Mouse (Mus musculus): ENCODE measurements at regions not wholly inside any gene's neighbourhood (a gene's known extent, or its start where the extent isn't known, plus 50 kb on each side); places are given as distances from the start of the nearest gene placed in this dataset.
A peak's percentile ranks its signal among the peaks of the same experiment; 100 is the strongest.

GRCm38 (mm10) chr13:71166226-71166625, 324.6 kb upstream of the Adamts16 start:
- Histone ChIP-seq H3K27me3 (peaks cover 35% of the 10 kb centered on the region), H3K9me3 (no peaks in the 10 kb centered on the region), H3K27ac (no peak overlapping the region), H3K4me3 (replicated peaks) (no peak overlapping the region), H3K4me2 (no peak overlapping the region), H3K4me1 (peaks cover 24% of the 10 kb centered on the region), H3K36me3 (replicated peaks) (no peaks in the 10 kb centered on the region), H3K9ac (no peak overlapping the region)
- WGBS = 21% methylated on average over 3 of the region's 3 CpGs
- 0 out of 2 replicates have a peak, but pooled peaks have one; percentile 18 for ATAC-seq (ENCODE audit: low FRiP score)

DNA sequence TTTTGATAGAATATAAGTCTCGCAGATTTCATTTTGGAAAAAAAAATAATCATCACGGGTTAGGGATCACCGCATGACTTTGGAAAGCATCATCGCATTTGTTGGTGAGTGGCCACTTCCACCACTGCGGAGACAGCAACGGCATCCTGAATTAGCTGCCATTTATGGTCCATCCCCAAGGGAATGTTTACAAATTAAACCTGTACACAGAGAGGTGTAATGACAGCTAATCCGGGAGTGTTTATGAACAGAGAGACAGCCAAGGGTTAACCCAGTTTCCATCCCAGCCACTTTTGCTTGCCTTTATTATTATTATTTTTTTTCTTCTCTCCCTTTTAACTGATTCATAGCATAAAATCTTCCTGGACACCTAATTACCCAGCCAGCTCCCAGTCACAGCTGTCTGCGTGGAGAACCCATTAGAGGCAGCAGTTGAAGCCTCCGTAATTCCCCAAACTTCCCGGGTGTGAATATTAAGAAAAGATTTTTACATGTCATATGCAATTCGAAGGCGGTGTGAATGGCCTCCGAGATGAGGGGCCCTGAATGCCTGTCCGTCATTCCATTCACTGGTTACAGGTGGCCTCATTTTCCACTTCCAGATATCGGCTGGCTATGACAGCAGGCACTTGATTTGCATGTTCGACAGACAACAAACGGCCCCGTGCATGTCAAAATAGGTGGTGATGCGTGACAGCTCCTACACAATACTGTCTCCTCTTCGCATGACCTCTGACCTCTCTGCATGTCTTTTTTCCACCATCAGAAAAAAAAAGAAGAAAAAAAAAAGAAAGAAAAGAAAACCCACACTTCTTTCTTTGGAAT, 323.7 kb upstream of the Adamts16 start:
- Histone ChIP-seq H3K4me1 (peaks cover 24% of the 10 kb centered on the region), H3K4me3 (replicated peaks) (no peak overlapping the region), H3K9me3 (no peaks in the 10 kb centered on the region), H3K27ac (no peak overlapping the region), H3K27me3 (peaks cover 42% of the 10 kb centered on the region), H3K9ac (no peak overlapping the region), H3K36me3 (replicated peaks) (no peaks in the 10 kb centered on the region), H3K4me2 (no peak overlapping the region)
- WGBS = 42% methylated on average over 20 of the region's 20 CpGs
- ATAC-seq (ENCODE audit: low FRiP score) = peak; percentile 82

DNA sequence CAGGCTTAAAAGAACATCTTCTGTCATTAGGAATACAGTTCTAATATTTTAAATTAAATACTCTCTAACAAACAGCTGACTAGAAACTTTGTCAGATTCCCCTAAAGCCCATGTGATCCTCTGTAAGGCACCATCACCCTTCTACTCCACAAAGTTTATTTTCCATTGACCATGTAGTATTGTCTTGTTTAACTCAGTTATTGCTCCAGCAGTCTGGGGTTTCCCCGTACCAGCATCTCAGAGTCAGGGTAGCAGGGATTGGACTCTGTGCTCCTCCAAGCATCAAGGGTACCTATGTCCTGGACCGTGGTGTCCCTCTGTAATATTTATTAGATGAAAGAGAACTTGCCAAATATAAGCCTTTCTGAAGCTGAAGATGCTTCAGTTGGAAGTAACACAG, 322.4 kb upstream of the Adamts16 start:
- Histone ChIP-seq H3K4me1 (peaks cover 29% of the 10 kb centered on the region), H3K27ac (no peak overlapping the region)

GRCm38 (mm10) chr13:71162952-71163351, 321.3 kb upstream of the Adamts16 start:
- H3K4me1 ChIP-seq = peaks cover 39% of the 10 kb centered on the region
- H3K9ac ChIP-seq = no peak overlapping the region
- ATAC-seq (ENCODE audit: low FRiP score) = no peak
- no peak overlapping the region for H3K27ac ChIP-seq
- no peak overlapping the region for H3K4me3 ChIP-seq (replicated peaks)
- WGBS = 66% methylated on average over 2 of the region's 2 CpGs
- H3K36me3 ChIP-seq (replicated peaks) = no peaks in the 10 kb centered on the region
- H3K4me2 ChIP-seq = no peak overlapping the region
- H3K9me3 ChIP-seq = no peaks in the 10 kb centered on the region
- H3K27me3 ChIP-seq = peaks cover 49% of the 10 kb centered on the region

More for the DNA sequence above, 322.4 kb upstream of the Adamts16 start:
- Histone ChIP-seq H3K9me3 (no peaks in the 10 kb centered on the region), H3K4me2 (no peak overlapping the region), H3K36me3 (replicated peaks) (no peaks in the 10 kb centered on the region), H3K9ac (no peak overlapping the region), H3K4me3 (replicated peaks) (no peak overlapping the region), H3K27me3 (peaks cover 49% of the 10 kb centered on the region)
- ATAC-seq (ENCODE audit: low FRiP score) = no peak
- 91% methylated on average over 2 of the region's 2 CpGs for WGBS

- no peak overlapping the region; the same call in 1 of the 2 replicates for H3K4me3 ChIP-seq (replicated peaks)
- no peaks in the 10 kb centered on the region for H3K36me3 ChIP-seq (replicated peaks)
- peaks cover 33% of the 10 kb centered on the region for H3K4me1 ChIP-seq
- ATAC-seq (ENCODE audit: low FRiP score) = peak; percentile 84
- peak overlapping the region; percentile 40 for H3K4me2 ChIP-seq
- H3K27ac ChIP-seq = no peak overlapping the region
- H3K9me3 ChIP-seq = no peaks in the 10 kb centered on the region
- H3K9ac ChIP-seq = peak overlapping the region; percentile 22; the same call in 1 of the 2 replicates
- WGBS = 9% methylated on average over 13 of the region's 13 CpGs
- peaks cover 75% of the 10 kb centered on the region for H3K27me3 ChIP-seq
Measured at GRCm38 (mm10) chr13:71158300-71158860, 316.8 kb upstream of the Adamts16 start.

DNA sequence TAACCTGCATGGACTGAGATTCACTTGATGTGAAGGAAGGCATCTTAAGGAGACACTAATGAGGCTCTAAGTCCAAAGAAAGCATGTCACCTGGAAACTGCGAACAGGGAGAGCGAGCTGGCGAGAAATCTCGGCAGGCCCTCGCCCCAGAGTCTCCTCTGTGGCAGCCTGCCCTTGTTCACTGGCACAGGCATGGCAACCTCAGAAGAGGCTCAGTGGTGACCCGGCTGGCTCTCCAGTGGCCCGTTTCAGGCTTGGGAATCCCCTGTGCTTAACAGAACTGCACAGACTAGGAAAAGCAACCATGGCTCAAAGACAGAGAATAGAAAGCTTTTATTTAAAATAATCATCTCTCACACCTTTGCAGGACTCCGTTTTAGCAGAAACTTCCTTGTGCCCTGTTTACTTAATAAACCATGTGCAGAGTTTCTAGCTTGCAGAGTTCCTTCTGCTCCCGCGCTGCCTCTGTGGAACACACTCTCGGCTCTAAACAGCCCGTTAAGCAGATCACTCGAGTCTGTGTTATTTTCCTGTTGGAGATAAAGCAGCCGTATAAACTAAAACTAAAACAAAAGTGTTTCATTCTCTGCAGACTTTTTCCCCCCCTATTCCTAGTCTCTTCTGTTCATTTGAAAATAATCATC, 316.2 kb upstream of the Adamts16 start:
- H3K4me3 ChIP-seq (replicated peaks) = no peak overlapping the region
- H3K9ac ChIP-seq = peak overlapping the region; percentile 22; the same call in 1 of the 2 replicates
- peak overlapping the region; percentile 40 for H3K4me2 ChIP-seq
- H3K9me3 ChIP-seq = no peaks in the 10 kb centered on the region
- 29% methylated on average over 14 of the region's 14 CpGs for WGBS
- H3K27me3 ChIP-seq = peaks cover 71% of the 10 kb centered on the region
- ATAC-seq (ENCODE audit: low FRiP score) = 0 out of 2 replicates have a peak, but pooled peaks have one; percentile 10
- H3K27ac ChIP-seq = no peak overlapping the region
- no peaks in the 10 kb centered on the region for H3K36me3 ChIP-seq (replicated peaks)
- peaks cover 32% of the 10 kb centered on the region for H3K4me1 ChIP-seq

- no peaks in the 10 kb centered on the region for H3K36me3 ChIP-seq (replicated peaks)
- no peak overlapping the region for H3K27ac ChIP-seq
- no peak overlapping the region for H3K9ac ChIP-seq
- H3K4me3 ChIP-seq (replicated peaks) = no peak overlapping the region
- H3K4me2 ChIP-seq = no peak overlapping the region
- no peaks in the 10 kb centered on the region for H3K9me3 ChIP-seq
- ATAC-seq (ENCODE audit: low FRiP score) = no peak
- H3K27me3 ChIP-seq = peaks cover 79% of the 10 kb centered on the region
- peaks cover 23% of the 10 kb centered on the region for H3K4me1 ChIP-seq
- 63% methylated on average over 1 of the region's 1 CpGs for WGBS
Measured at GRCm38 (mm10) chr13:71150092-71150491, 308.5 kb upstream of the Adamts16 start.

GRCm38 (mm10) chr13:71149303-71149696, 307.7 kb upstream of the Adamts16 start:
- ATAC-seq (ENCODE audit: low FRiP score) = peak; percentile 47; the same call in 1 of the 2 replicates
- H3K9me3 ChIP-seq = no peaks in the 10 kb centered on the region
- H3K4me2 ChIP-seq = no peak overlapping the region
- 16% methylated on average over 5 of the region's 5 CpGs for WGBS
- no peak overlapping the region for H3K9ac ChIP-seq
- H3K4me3 ChIP-seq (replicated peaks) = no peak overlapping the region
- H3K36me3 ChIP-seq (replicated peaks) = no peaks in the 10 kb centered on the region
- H3K4me1 ChIP-seq = peaks cover 17% of the 10 kb centered on the region
- H3K27ac ChIP-seq = 0 out of 2 replicates have a peak overlapping the region, but pooled peaks have one; percentile 42
- peaks cover 79% of the 10 kb centered on the region for H3K27me3 ChIP-seq

DNA sequence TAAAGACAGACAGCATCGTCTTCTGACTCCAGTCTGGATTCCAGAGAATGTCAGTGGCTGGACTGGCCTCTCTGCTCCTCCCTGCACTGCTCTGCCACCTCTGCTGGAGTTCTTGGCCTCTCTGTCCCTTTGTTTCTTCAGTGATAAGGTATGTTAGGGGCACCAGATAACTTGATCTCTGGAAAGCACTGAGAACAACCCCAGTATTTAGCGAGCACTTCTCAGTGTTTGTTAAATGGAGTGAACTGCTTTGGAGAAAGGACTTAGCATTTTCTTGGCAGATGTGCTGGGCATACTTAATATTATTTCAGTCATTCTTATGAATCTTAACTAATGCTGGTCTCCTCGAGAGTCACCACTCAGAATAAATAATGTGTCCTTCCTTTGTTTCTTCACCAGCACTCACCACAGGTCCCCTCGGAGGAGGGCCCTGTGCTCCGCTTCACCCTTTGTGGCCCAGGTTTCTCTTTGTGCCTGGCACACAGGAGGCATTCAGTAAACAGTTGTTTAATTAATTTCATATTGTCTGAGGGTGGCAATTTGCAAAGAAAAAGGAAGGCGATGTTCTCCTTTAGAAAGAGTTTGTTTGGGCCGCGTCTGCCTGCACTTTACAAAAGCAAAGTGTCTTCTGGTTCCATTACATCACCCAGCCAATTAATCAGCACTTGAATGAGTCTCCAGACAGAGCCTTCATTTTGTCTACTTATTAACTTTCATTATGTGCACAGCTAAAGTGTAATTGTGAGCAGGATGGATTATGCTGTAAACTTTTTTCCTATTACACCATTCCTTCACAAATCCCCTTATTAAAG, 307.1 kb upstream of the Adamts16 start:
- Histone ChIP-seq H3K4me2 (peak overlapping the region; percentile 31; the same call in 1 of the 2 replicates), H3K9ac (no peak overlapping the region), H3K4me1 (peaks cover 17% of the 10 kb centered on the region), H3K36me3 (replicated peaks) (no peaks in the 10 kb centered on the region), H3K4me3 (replicated peaks) (no peak overlapping the region), H3K27ac (no peak overlapping the region), H3K9me3 (no peaks in the 10 kb centered on the region), H3K27me3 (peaks cover 77% of the 10 kb centered on the region)
- WGBS = 3% methylated on average over 8 of the region's 8 CpGs
- ATAC-seq (ENCODE audit: low FRiP score) = peak; percentile 85

GRCm38 (mm10) chr13:71146859-71147443, 305.3 kb upstream of the Adamts16 start:
- 81% methylated on average over 3 of the region's 3 CpGs for WGBS
- no peaks in the 10 kb centered on the region for H3K36me3 ChIP-seq (replicated peaks)
- peaks cover 73% of the 10 kb centered on the region for H3K27me3 ChIP-seq
- H3K4me3 ChIP-seq (replicated peaks) = no peak overlapping the region
- ATAC-seq (ENCODE audit: low FRiP score) = no peak
- H3K9ac ChIP-seq = no peak overlapping the region
- H3K4me2 ChIP-seq = no peak overlapping the region
- H3K27ac ChIP-seq = no peak overlapping the region
- H3K4me1 ChIP-seq = peaks cover 17% of the 10 kb centered on the region
- no peaks in the 10 kb centered on the region for H3K9me3 ChIP-seq

DNA sequence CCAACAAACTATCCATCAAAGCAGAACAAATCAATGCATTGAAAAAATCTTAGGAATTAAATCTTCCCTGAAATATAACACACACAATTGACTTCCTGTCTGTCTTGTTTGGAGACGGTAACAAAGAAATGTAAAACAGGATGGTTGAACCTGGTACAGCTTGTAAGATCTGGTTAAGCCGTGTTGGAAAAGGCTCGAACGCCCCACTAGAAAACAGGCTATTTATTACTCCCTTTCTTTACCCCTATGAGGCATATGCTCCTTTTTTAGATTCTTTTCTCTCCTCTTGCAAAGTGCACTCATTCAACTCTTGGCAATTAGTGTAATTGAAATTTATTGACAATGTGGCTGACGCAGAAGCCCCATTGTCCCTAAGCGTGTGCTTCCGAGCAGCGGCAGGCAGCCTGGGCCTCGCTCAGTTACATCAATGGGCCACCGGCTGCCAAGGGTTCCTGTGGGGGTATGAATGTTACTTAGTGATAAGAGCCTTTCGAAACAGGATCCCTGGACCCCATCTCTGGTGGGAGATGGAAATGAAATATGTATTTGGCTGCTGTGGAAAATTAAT, 297.2 kb upstream of the Adamts16 start:
- no peaks in the 10 kb centered on the region for H3K36me3 ChIP-seq (replicated peaks)
- H3K27me3 ChIP-seq = peaks cover 63% of the 10 kb centered on the region
- peaks cover 21% of the 10 kb centered on the region for H3K4me1 ChIP-seq
- no peak overlapping the region for H3K4me3 ChIP-seq (replicated peaks)
- peak; percentile 83; the same call in 1 of the 2 replicates for ATAC-seq (ENCODE audit: low FRiP score)
- WGBS = 16% methylated on average over 11 of the region's 11 CpGs
- no peak overlapping the region for H3K4me2 ChIP-seq
- H3K9me3 ChIP-seq = no peaks in the 10 kb centered on the region
- no peak overlapping the region for H3K9ac ChIP-seq
- no peak overlapping the region for H3K27ac ChIP-seq

Data from forebrain, embryonic 12.5 days (tissue).